In the genomic region with DNA sequence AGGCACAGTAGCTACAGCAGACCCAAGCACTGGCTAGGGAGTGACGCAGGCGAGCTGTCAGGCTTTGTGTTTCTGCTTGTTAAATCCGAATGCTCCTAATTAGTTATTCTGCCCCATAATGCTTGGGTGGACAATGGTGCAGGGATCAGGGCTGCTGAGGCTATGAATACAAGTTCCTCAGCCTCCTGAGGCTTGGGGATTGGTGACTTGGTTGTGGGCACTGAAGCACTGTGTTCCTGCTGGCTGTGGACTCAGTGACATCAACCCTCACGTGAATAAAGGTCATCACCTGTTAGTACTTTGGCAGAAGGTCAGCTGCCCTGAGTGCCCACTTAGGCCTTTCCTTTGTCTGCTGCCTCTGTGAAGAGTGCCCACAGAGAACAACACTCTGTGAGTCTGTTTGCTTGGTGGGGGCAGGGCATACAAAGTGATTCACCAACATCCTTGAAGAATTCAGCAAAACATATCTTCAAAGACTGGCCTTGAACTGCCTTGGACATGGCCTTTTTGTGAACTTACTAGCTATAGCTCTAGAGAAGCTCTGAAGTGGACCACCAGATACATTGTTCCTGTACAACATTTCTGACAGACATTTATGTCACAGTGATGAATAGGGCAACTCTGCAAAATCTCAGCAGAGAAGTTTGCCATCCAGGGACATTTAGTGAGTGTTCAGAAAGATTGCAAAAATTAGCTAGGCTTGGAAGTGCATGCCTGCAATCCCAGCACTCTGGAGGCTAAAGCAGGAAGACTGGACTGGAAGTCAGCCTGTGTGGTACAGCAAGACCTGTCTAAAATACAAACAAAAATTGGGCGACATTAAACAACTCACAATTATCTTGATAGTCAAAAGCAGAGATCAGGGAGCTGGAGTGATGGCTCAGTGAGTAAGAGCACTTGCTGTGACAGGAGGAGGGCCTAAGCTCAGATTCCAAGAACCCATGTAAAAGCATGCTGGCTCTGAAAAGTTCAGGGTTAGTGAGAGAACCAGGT, we compare ENCODE assay signal across 9 mouse cellular contexts.
DNase-seq lines count a peak whose midpoint lies in the region; ATAC-seq and TF ChIP-seq lines count a peak whose summit lies in the region.
"Had no signal": no experiment of that assay in that cellular context is flagged by ENCODE, and none has a peak within 500 bp of the region (broad histone marks: within the 10 kb centered on the region; RNA-seq: fewer than 3 reads in every experiment).

No protein-coding gene starts in this region.

- TF ChIP-seq CTCF in midbrain, postnatal 0 days (IDR thresholded peaks at IDR 0.05) = no peak

- H3K9ac ChIP-seq in hindbrain, embryonic 13.5 days = no peak overlapping the region
- H3K9ac ChIP-seq in midbrain, postnatal 0 days (replicated peaks; ENCODE audit: low read length, poor library complexity, severe bottlenecking) = no peak overlapping the region
- no peak overlapping the region for H3K9ac ChIP-seq in kidney, embryonic 16.5 days (replicated peaks; ENCODE audit: low read length)

- 30% methylated on average over 5 of the region's 5 CpGs for WGBS in hindbrain, embryonic 13.5 days
- 38% methylated on average over 5 of the region's 5 CpGs for WGBS in midbrain, postnatal 0 days
- WGBS in kidney, embryonic 16.5 days = 68% methylated on average over 5 of the region's 5 CpGs

- no peaks in the 10 kb centered on the region for H3K27me3 ChIP-seq in hindbrain, embryonic 13.5 days
- no peaks in the 10 kb centered on the region for H3K27me3 ChIP-seq in midbrain, postnatal 0 days (ENCODE audit: insufficient read depth, low read length)
- H3K27me3 ChIP-seq in kidney, embryonic 16.5 days (ENCODE audit: insufficient read depth, low read length) = no peaks in the 10 kb centered on the region

- no peak overlapping the region for H3K4me3 ChIP-seq in hindbrain, embryonic 13.5 days
- H3K4me3 ChIP-seq in midbrain, postnatal 0 days (ENCODE audit: low read depth, low read length) = no peak overlapping the region
- no peak overlapping the region for H3K4me3 ChIP-seq in kidney, embryonic 16.5 days (ENCODE audit: low read length)

- peak; percentile 15 for DNase-seq in kidney, adult 9 months
- no peak for DNase-seq in kidney, postnatal 4 days
- DNase-seq in brain, embryonic 18.5 days (ENCODE audit: low read depth, low spot score) = peak; percentile 14
- DNase-seq in midbrain, postnatal 0 days (ENCODE audit: low spot score) = peak; percentile 66
- DNase-seq in cerebellum, postnatal 14 days = no peak
- DNase-seq in left cerebral cortex, postnatal 36 days (ENCODE audit: low spot score in 2 of 2) = no peak

- no peaks in the 10 kb centered on the region for H3K9me3 ChIP-seq in hindbrain, embryonic 13.5 days
- H3K9me3 ChIP-seq in midbrain, postnatal 0 days (ENCODE audit: low read length) = no peaks in the 10 kb centered on the region
- no peaks in the 10 kb centered on the region for H3K9me3 ChIP-seq in kidney, embryonic 16.5 days (ENCODE audit: low read length)

- H3K27ac ChIP-seq in hindbrain, embryonic 13.5 days = no peak overlapping the region; the same call in 1 of the 2 replicates
- no peak overlapping the region for H3K27ac ChIP-seq in midbrain, postnatal 0 days (ENCODE audit: low read depth, low read length)
- H3K27ac ChIP-seq in kidney, embryonic 16.5 days (ENCODE audit: low read length) = no peak overlapping the region
- H3K27ac ChIP-seq: macrophage had no signal

- no peaks in the 10 kb centered on the region for H3K36me3 ChIP-seq in hindbrain, embryonic 13.5 days
- no peaks in the 10 kb centered on the region for H3K36me3 ChIP-seq in midbrain, postnatal 0 days (ENCODE audit: insufficient read depth, low read length)
- H3K36me3 ChIP-seq in kidney, embryonic 16.5 days (ENCODE audit: insufficient read depth, low read length) = no peaks in the 10 kb centered on the region

- peak; percentile 66; the same call in 1 of the 2 replicates for ATAC-seq in hindbrain, embryonic 13.5 days (ENCODE audit: low FRiP score)
- ATAC-seq in midbrain, postnatal 0 days (ENCODE audit: low FRiP score) = peak; percentile 41
- ATAC-seq in kidney, embryonic 16.5 days (ENCODE audit: low FRiP score, low TSS enrichment) = no peak

- no peak overlapping the region for H3K4me2 ChIP-seq in hindbrain, embryonic 13.5 days
- no peak overlapping the region for H3K4me2 ChIP-seq in midbrain, postnatal 0 days (ENCODE audit: low read depth, low read length, poor library complexity, severe bottlenecking)
- H3K4me2 ChIP-seq in kidney, embryonic 16.5 days (replicated peaks; ENCODE audit: low read depth, low read length) = no peak overlapping the region

- intact Hi-C loops in left cerebral cortex, postnatal 36 days (cut with DNase I) = no loop called here

- H3K4me1 ChIP-seq in hindbrain, embryonic 13.5 days (replicated peaks) = peaks cover 28% of the 10 kb centered on the region
- no peaks in the 10 kb centered on the region for H3K4me1 ChIP-seq in midbrain, postnatal 0 days (ENCODE audit: insufficient read depth, low read length)
- peaks cover 14% of the 10 kb centered on the region for H3K4me1 ChIP-seq in kidney, embryonic 16.5 days (ENCODE audit: insufficient read depth, low read length)

Comparison
In these comparisons a context has a peak if more than half of its experiments do, and no peak if none do; other contexts are left out.
1. DNase-seq: peak in kidney, adult 9 months (single experiment), brain, embryonic 18.5 days (single experiment) and midbrain, postnatal 0 days (single experiment); none in kidney, postnatal 4 days (0 of 2), cerebellum, postnatal 14 days (0 of 2) and left cerebral cortex, postnatal 36 days (0 of 2).